Mouse (Mus musculus) olfactory bulb, adult 2 months (tissue): ENCODE measurements around the gene E030030I06Rik.

ENCODE experiments used
- CTCF ChIP-seq: fragments of 200-500 bp; IDR thresholded peaks from 2 replicates; pipeline ENCODE4 v1.5.1; 2012; ENCODE audit warnings: low read depth, mild to moderate bottlenecking, low read length, moderate library complexity; ENCODE audit not compliant: insufficient read depth
- POLR2A ChIP-seq: fragments of 200-500 bp; IDR thresholded peaks from 2 replicates; pipeline ENCODE4 v1.6.1; 2012; ENCODE audit warnings: mild to moderate bottlenecking, low read depth, low read length, moderate library complexity; ENCODE audit not compliant: insufficient read depth

- TF ChIP-seq CTCF (no peak), POLR2A (no peak)
Measured at GRCm38 (mm10) chr10:22148441-22149072, 513 bp downstream of the E030030I06Rik start.
